Mouse (Mus musculus): ENCODE results near the gene Eif2ak4. TPM values are rescaled to one million over a fixed set of nuclear protein-coding genes. Genes with fewer than 3 reads are reported as not detected.

Gene Eif2ak4
- polyA plus RNA-seq, 1 experiment from 2014 or later: 9.8 TPM

DNA sequence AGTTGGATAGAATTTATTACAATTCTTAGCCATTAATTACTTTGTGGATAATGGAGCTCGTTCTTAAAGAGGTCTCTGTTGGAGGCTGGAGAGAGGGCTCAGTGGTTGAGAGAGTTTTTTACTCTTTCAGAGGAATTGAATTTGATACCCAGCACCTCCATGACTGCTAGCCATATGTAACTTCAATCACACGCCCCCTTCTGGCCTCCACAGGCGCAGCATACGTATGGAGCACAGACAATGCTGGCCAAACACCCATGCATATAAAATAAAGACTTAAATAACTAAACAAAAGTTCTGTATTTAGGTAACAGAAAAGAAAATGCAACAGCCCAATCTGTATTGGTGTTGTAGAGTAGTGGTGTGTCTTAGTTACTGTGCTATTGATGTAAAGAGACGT, 43.2 kb downstream of the Eif2ak4 start:
- Histone ChIP-seq H3K4me3 (no peak overlapping the region), H3K27me3 (replicated peaks) (no peaks in the 10 kb centered on the region), H3K27ac (ENCODE audit: poor library complexity, severe bottlenecking) (no peak overlapping the region), H3K4me2 (no peak overlapping the region), H3K4me1 (replicated peaks) (no peaks in the 10 kb centered on the region), H3K9ac (no peak overlapping the region), H3K9me3 (replicated peaks) (no peaks in the 10 kb centered on the region), H3K36me3 (peaks cover 82% of the 10 kb centered on the region)
- ATAC-seq (ENCODE audit: insufficient number of reproducible peaks, low FRiP score): no peak
- 71% methylated on average over 5 of the region's 5 CpGs for WGBS

DNA sequence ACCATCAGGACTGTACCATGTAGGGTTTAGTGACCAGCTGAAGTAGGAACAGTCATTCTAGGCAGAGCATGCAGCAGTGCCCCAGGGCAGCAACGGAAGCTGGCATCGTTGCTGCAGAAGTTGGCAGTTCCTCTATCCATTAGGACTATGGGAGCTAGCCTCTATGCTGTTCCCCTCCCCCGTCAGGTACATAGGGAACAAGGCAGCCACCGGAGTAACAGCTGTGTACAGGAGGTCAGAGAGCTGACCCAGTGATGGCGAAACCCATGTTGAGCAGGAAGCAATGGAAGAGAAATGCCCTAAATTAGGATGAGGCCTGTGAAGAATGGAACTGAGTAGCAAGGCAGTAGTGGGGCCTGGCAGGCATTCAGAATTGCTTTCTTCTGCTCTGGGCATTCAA, 53.8 kb downstream of the Eif2ak4 start:
- H3K4me3 ChIP-seq: no peak overlapping the region
- no peak for ATAC-seq (ENCODE audit: insufficient number of reproducible peaks, low FRiP score)
- H3K36me3 ChIP-seq: peaks cover 57% of the 10 kb centered on the region
- H3K27me3 ChIP-seq (replicated peaks): no peaks in the 10 kb centered on the region
- H3K4me2 ChIP-seq: no peak overlapping the region
- H3K27ac ChIP-seq (ENCODE audit: poor library complexity, severe bottlenecking): no peak overlapping the region
- H3K9ac ChIP-seq: no peak overlapping the region
- 84% methylated on average over 5 of the region's 5 CpGs for WGBS
- H3K4me1 ChIP-seq (replicated peaks): peaks cover 15% of the 10 kb centered on the region
- H3K9me3 ChIP-seq (replicated peaks): no peaks in the 10 kb centered on the region

DNA sequence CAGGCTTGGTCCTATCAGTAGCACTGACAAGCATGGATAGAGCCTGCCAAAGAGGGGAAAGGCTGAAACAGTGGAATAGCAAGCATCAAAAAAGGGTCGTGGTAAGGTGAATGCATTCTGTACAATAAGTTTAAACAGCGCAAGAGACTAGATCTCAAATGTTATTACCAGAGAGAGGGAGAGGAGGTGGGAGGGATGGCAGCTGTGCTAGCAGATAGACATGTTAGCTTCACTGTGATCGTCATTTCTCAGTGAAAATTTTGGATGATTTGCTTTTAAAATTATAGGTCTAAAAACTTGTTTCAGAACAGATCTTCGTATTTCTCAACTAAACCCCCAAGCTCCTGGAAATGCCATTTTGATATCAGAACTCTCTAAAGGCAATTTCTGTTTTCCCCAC, 54.3 kb downstream of the Eif2ak4 start:
- ATAC-seq (ENCODE audit: insufficient number of reproducible peaks, low FRiP score): no peak
- no peaks in the 10 kb centered on the region for H3K27me3 ChIP-seq (replicated peaks)
- H3K36me3 ChIP-seq: peaks cover 57% of the 10 kb centered on the region
- WGBS: 79% methylated on average over 4 of the region's 4 CpGs
- peaks cover 15% of the 10 kb centered on the region for H3K4me1 ChIP-seq (replicated peaks)
- H3K9me3 ChIP-seq (replicated peaks): no peaks in the 10 kb centered on the region
- no peak overlapping the region for H3K27ac ChIP-seq (ENCODE audit: poor library complexity, severe bottlenecking)
- no peak overlapping the region for H3K4me2 ChIP-seq
- H3K4me3 ChIP-seq: no peak overlapping the region
- H3K9ac ChIP-seq: no peak overlapping the region

DNA sequence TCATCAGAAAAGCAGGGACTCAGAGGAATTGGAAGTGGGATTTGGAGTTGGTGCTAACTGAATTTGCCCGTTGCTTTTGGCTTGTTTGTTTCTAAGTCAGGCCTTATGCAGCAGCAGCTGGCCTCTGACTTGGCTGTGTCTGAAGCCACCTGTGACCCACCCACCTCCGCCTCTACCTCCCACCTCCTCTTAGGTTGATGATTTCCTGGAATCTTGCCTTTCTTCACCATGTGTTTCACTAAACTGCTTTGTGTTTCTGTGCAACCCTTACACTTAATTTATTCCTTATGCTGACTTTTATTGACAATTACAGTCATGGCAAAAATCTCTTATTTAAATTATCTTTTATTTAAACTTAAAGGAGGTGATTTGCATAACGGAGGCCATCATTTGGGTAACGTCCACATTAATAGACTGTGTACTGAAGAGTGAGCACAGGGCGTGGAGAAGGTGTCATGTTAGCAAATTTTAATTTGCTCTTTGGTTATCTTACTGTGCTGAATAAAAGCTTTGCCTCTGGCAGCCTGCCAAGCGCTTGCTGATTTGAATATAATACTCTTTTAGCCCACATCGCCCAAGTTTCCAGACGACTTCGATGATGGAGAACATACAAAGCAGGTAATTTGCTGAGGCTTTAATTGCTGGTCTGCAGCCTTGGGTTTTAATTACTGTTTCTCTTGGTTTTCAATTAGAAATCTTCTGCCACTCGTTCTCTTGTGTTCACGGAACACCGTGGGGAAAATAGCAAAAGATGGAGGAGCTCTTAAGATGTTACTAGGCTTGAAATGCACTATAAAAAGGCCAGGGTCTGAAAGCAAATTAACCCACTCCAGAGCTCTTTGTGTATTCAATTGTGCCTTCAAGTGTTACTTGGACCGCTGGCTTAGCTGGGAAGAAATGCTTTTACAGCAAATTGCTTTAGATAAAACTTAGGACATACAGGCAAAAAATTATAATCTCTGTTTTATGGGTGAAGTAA, 57.6 kb downstream of the Eif2ak4 start:
- no peak overlapping the region for H3K9ac ChIP-seq
- 81% methylated on average over 13 of the region's 13 CpGs for WGBS
- ATAC-seq (ENCODE audit: insufficient number of reproducible peaks, low FRiP score): no peak
- H3K36me3 ChIP-seq: peaks cover 58% of the 10 kb centered on the region
- H3K4me3 ChIP-seq: no peak overlapping the region
- no peak overlapping the region for H3K27ac ChIP-seq (ENCODE audit: poor library complexity, severe bottlenecking)
- no peak overlapping the region for H3K4me2 ChIP-seq
- no peaks in the 10 kb centered on the region for H3K9me3 ChIP-seq (replicated peaks)
- no peaks in the 10 kb centered on the region for H3K27me3 ChIP-seq (replicated peaks)
- peaks cover 15% of the 10 kb centered on the region for H3K4me1 ChIP-seq (replicated peaks)

DNA sequence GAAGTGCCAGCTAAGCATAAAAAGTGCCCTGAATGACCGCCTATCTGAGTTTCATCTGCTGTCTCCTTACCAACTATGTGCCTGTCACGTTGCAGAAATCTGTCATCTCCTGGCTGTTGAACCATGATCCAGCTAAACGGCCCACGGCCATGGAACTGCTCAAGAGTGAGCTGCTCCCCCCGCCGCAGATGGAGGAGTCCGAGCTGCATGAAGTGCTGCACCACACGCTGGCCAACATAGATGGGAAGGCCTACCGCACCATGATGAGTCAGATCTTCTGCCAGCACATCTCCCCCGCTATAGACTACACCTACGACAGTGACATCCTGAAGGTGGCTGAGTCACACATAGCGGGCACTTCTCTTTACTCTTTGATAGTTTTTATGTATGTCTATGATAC, 59.8 kb downstream of the Eif2ak4 start:
- no peak overlapping the region for H3K4me2 ChIP-seq
- no peak overlapping the region for H3K27ac ChIP-seq (ENCODE audit: poor library complexity, severe bottlenecking)
- no peak overlapping the region for H3K9ac ChIP-seq
- peaks cover 5% of the 10 kb centered on the region; the same call in 1 of the 2 replicates for H3K4me1 ChIP-seq (replicated peaks)
- WGBS: 86% methylated on average over 12 of the region's 12 CpGs
- H3K36me3 ChIP-seq: peaks cover 55% of the 10 kb centered on the region
- H3K9me3 ChIP-seq (replicated peaks): no peaks in the 10 kb centered on the region
- no peaks in the 10 kb centered on the region for H3K27me3 ChIP-seq (replicated peaks)
- no peak for ATAC-seq (ENCODE audit: insufficient number of reproducible peaks, low FRiP score)
- no peak overlapping the region for H3K4me3 ChIP-seq

DNA sequence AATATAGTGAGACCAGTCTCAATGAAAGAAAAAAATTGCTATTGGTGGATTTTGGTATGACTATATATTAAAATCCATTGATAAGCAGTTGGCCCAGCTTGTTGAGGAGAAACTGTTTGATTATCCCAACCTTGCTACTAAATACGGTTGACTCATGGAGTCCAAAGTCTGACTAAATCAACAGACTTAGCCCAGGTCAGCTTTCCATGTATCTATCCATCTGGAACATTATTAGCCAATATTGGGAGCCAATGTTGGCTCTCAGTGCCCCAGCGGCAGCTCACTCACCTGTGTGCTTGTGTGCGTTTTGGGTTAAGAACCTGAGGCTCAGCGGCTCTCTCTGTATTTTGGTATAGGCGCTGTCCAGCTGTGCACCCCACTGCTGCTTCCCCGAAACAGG, 62.6 kb downstream of the Eif2ak4 start:
- H3K4me3 ChIP-seq: no peak overlapping the region
- H3K27me3 ChIP-seq (replicated peaks): no peaks in the 10 kb centered on the region
- no peak for ATAC-seq (ENCODE audit: insufficient number of reproducible peaks, low FRiP score)
- H3K4me2 ChIP-seq: no peak overlapping the region
- H3K9me3 ChIP-seq (replicated peaks): no peaks in the 10 kb centered on the region
- WGBS: 87% methylated on average over 6 of the region's 6 CpGs
- H3K9ac ChIP-seq: no peak overlapping the region
- peaks cover 2% of the 10 kb centered on the region; the same call in 1 of the 2 replicates for H3K4me1 ChIP-seq (replicated peaks)
- no peak overlapping the region for H3K27ac ChIP-seq (ENCODE audit: poor library complexity, severe bottlenecking)
- H3K36me3 ChIP-seq: peaks cover 54% of the 10 kb centered on the region

DNA sequence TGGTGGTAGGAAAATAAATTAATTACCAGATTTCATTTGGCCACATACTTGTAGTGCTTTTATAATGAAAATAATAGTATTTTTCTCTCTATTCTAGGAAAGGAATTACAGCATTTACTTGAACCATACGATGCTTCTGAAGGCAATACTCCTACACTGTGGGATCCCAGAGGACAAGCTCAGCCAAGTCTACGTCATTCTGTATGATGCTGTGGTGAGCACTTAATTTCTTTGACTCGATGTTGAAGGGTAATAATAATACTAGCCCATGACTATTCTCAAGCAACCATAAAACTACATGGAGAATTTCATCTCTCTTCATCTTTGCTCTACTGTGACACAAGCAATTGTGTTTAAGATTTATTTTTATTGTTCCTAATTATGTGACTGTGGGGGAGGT, 68.6 kb downstream of the Eif2ak4 start:
- WGBS: 86% methylated on average over 3 of the region's 3 CpGs
- Histone ChIP-seq H3K9me3 (replicated peaks) (no peaks in the 10 kb centered on the region), H3K4me1 (replicated peaks) (peaks cover 4% of the 10 kb centered on the region), H3K9ac (no peak overlapping the region), H3K4me3 (no peak overlapping the region), H3K27me3 (replicated peaks) (no peaks in the 10 kb centered on the region), H3K36me3 (peaks cover 60% of the 10 kb centered on the region), H3K4me2 (no peak overlapping the region), H3K27ac (ENCODE audit: poor library complexity, severe bottlenecking) (no peak overlapping the region)
- ATAC-seq (ENCODE audit: insufficient number of reproducible peaks, low FRiP score): no peak

DNA sequence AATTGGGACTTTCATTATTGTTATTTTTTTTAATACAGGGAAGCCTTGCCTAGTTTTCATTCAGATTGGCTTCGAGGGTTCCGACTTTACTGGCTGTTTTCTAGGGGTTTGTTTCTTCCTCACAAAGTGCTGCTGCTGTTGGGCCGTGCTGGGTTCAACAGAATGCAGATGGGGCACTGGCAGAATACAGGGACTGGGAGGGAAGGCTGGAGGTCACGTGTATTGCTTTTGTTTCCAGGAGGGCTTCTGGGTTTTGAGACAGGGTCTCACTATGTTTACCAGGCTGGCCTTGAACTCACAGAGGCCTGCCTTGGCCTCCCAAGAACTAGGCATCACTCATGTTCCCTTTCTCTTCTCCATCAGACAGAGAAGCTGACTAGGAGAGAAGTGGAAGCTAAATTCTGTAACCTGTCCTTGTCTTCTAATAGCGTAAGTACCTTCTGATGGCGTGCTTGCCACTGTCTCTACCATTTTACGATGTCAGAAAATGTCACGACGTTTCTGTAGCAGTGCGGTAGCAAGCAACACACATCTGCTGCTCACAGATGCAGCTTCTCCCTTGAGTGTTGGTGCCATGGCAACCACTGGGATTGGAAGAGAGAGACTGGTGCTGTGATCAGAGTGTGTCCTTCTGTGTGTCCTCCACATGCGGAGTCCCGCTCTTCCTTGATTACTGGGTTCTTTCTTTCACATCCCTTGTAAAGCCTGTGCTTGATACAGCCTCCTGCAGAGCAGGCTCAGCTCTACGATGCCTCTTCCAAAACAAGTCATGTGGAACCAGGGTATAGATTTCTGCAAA, 69.2 kb downstream of the Eif2ak4 start:
- Histone ChIP-seq H3K27ac (ENCODE audit: poor library complexity, severe bottlenecking) (no peak overlapping the region), H3K36me3 (peaks cover 63% of the 10 kb centered on the region), H3K27me3 (replicated peaks) (no peaks in the 10 kb centered on the region), H3K9me3 (replicated peaks) (no peaks in the 10 kb centered on the region), H3K4me3 (no peak overlapping the region), H3K4me2 (no peak overlapping the region), H3K9ac (no peak overlapping the region), H3K4me1 (replicated peaks) (peaks cover 4% of the 10 kb centered on the region)
- no peak for ATAC-seq (ENCODE audit: insufficient number of reproducible peaks, low FRiP score)
- WGBS: 88% methylated on average over 13 of the region's 13 CpGs

DNA sequence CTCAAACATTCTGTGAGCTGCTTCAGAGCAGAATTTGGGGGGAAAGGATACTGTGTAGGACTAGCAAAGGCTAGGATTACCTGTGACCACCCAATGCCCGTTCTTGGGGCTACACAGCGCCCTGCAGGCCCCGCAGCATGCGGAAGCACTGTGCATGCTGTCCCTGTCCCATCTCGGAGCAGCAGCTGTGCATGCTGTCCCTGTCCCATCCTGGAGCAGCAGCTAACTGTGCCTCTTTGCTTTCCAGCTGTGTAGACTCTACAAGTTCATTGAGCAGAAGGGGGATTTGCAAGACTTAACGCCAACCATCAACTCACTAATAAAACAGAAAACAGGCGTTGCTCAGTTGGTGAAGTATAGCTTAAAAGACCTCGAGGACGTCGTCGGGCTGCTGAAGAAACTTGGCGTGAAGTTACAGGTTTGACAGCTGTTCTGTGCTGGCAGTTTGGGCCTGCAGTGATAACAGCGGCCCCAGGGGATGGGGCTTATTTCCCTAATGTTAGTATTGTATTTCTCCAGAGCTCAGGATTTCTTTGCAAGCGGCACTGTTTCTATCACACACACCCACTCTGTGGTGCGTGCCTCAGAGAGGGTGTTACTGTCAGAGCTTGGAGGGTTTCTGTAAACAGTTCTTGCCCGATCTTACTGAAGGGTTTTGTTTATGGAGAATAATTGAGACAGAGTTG, 73.2 kb downstream of the Eif2ak4 start:
- H3K9ac ChIP-seq: no peak overlapping the region
- no peak overlapping the region for H3K4me2 ChIP-seq
- H3K27me3 ChIP-seq (replicated peaks): no peaks in the 10 kb centered on the region
- no peak overlapping the region for H3K4me3 ChIP-seq
- 68% methylated on average over 16 of the region's 16 CpGs for WGBS
- H3K36me3 ChIP-seq: peaks cover 69% of the 10 kb centered on the region
- H3K4me1 ChIP-seq (replicated peaks): peaks cover 4% of the 10 kb centered on the region
- no peak overlapping the region for H3K27ac ChIP-seq (ENCODE audit: poor library complexity, severe bottlenecking)
- no peak for ATAC-seq (ENCODE audit: insufficient number of reproducible peaks, low FRiP score)
- no peaks in the 10 kb centered on the region for H3K9me3 ChIP-seq (replicated peaks)

DNA sequence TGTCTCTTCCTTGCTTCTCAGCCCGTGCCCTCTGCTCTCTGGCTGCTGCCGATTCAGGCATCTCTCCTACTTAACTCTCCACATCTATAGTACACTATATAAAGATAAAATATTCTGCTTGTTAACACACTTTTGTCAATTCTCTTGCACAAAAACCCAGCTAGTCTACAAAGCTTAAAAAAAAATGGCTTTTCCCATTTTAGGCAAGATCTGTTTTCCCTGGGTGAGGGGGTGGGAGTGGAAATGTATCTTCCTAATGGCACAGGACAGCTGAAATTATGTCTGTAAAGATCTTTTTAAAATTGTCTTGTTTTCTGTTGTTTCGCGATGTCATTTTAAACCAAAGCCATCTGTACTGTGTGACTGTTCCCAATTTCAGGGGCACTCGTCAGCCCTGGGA, 75.1 kb downstream of the Eif2ak4 start:
- Histone ChIP-seq H3K36me3 (peaks cover 76% of the 10 kb centered on the region), H3K27ac (ENCODE audit: poor library complexity, severe bottlenecking) (no peak overlapping the region), H3K27me3 (replicated peaks) (no peaks in the 10 kb centered on the region), H3K4me1 (replicated peaks) (peaks cover 4% of the 10 kb centered on the region), H3K4me3 (no peak overlapping the region), H3K4me2 (no peak overlapping the region), H3K9ac (no peak overlapping the region), H3K9me3 (replicated peaks) (no peaks in the 10 kb centered on the region)
- no peak for ATAC-seq (ENCODE audit: insufficient number of reproducible peaks, low FRiP score)
- 88% methylated on average over 5 of the region's 5 CpGs for WGBS

DNA sequence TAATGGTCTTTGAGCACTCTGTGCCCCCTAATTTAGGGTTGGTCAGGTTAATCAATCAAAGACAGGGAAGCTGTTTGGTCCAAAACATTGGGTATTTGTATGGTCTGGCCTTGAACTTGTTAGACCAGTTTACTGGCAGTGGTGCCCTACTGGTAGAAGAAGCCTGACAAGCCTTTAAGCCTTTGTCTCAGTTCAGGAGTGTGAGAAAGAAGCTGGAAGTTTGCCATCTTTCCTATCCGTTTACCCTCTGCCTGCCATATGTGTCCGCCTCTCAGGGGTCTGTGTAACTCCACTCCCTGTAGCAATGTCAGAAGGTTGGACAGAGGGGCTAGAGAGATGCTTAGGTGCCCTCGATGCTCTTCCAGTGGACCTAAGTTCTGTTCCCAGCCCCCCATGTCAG, 76.0 kb downstream of the Eif2ak4 start:
- H3K27me3 ChIP-seq (replicated peaks): no peaks in the 10 kb centered on the region
- H3K4me3 ChIP-seq: no peak overlapping the region
- H3K9me3 ChIP-seq (replicated peaks): no peaks in the 10 kb centered on the region
- H3K27ac ChIP-seq (ENCODE audit: poor library complexity, severe bottlenecking): no peak overlapping the region
- H3K4me1 ChIP-seq (replicated peaks): peaks cover 4% of the 10 kb centered on the region
- WGBS: 80% methylated on average over 3 of the region's 3 CpGs
- peaks cover 75% of the 10 kb centered on the region for H3K36me3 ChIP-seq
- no peak overlapping the region for H3K4me2 ChIP-seq
- no peak for ATAC-seq (ENCODE audit: insufficient number of reproducible peaks, low FRiP score)
- no peak overlapping the region for H3K9ac ChIP-seq
